Mouse (Mus musculus): ENCODE results near the gene Cd4.
"Not testable (repeated sequence)": the region's sequence is repeated elsewhere in the genome, so short reads cannot be mapped to it uniquely, and the experiment has no call there.

The Cd4 gene

DNA sequence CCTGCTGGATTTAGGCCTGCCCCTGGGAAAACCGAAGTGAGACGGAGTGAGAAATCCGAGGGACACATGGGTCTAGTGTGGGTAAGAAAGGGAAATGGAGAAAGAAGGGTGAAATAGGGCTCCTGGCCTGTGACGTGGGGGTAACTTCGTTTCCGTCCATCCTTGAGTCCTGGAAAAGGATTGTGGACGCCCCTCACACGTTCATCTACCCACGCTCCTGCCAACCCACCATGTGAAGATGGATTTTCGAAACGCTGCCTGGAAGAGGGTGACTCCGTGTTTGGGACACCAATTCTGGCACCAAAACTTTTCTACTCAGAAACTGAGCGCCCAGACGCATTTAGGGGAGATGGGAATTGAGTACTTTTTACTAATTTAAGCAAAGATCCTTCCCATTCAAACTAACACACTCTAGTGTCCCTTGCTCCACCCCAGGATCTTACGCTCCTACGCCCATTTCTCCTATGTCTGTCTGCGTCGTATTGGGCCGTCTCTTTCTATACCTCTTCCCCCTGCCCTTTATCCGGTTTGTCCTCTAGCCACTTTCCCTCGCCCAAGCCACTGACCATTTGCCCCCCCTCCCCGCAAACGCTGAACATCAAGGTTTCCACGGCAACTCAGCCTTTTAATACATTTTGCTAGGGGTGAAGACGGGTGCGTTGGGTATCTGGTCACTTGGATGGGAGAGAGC, 30.0 kb downstream of the Cd4 start:
- CTCF ChIA-PET = interaction anchor here (0.5 kb wide), 1 partner anchor 30 kb away, joined by 3 read pairs; no protein-coding TSS in a partner anchor

DNA sequence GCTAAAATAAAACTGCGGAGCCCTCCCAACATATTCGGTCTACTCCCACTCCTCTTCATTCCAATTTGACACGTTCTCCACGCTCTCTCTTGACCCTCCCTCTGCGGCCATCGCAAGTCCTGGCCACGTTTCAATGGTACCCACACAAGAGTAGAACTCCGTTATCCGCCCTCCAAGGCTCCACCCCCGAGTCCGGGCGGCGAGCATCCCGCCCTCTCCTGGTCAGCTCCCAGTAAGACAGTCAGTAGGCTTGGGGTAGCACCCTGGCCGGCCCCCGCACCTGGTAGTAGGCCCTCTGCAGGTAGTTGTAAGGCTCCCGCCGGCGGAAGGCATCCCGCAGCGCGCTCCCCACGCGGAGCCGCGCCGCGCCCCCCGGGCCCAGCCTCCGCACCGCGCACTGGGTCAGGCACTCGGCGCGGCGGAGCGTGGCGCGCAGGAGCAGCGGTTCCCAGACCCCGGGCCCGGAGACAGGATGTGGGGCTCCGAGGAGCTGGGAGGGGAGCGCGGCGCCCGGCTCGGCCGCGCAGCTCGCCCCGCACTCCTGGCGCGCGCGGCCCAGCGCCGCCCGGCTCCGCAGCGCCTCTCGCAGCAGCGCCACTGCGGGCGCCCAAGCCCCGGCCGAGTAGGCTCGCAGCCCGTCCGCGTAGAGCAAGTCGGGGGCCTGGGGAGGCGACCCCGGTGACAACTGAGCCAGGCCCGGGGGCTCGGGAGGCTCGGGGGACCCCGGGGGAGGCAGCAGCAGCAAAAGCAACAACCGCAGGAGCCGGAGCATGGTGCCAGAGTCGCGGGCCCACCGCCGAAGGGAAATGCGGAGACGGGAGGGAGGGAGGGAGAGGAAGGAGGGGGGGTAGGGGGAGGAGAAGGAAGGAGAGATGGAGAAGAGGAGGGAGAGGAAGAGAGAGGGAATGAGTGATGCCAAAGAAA, 30.8 kb downstream of the Cd4 start, which contains the start of gene P3h3:
P3h3 (minus strand) TSS at position 837 of the 924 bp plus-strand sequence.
- CTCF ChIA-PET = interaction anchor here (0.6 kb wide), 1 partner anchor 88 kb away, joined by 3 read pairs; no protein-coding TSS in a partner anchor

DNA sequence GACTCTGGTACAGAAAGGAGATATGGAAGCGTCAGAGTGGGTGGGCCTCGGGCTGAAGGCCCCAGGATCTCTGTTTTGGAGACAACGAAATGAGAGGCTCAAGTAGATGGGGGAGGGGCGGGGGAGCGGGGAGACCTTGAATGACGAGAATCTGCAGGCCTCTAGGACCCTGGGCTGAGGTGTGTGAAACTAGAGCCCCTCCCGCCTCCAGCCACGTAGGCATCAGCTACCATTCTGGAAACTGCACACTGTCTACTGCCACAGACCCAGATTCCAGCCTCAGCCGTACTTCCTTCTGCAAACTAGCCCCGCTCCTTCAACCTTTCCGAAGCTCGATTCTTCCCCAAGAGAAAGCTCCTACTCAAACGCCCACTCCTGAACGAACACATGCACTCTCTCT, 31.7 kb downstream of the Cd4 start:
- CTCF ChIA-PET = no interaction called here

DNA sequence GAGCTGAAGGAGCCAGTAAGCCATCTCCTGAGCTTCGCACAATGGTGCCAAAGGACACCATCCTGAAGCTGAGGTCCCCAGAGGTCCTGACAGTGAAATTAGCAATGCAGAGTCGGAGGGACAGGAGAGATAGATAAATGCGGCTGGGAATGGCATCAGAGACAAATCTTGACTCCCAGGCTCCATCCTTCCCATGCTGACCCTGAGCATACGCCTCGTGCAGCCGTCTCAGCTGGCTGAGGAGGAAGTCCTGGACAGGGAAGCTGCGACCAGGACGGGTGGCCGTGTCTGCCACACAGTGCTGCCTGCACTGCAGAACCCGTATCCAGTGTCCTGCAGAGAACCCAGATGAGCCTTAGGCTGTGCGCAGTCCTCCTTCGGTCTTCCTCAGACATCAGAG, 33.4 kb downstream of the Cd4 start:
- CTCF ChIA-PET = no interaction called here

- CTCF ChIA-PET = interaction anchor here (0.7 kb wide), 2 partner anchors 16 to 146 kb away, joined by 3 to 11 read pairs; no protein-coding TSS in a partner anchor
Measured at GRCm38 (mm10) chr6:124850535-124850934, 37.5 kb downstream of the Cd4 start.

GRCm38 (mm10) chr6:124847305-124847704, 40.7 kb downstream of the Cd4 start:
- CTCF ChIA-PET = no interaction called here

GRCm38 (mm10) chr6:124840241-124841167, 47.5 kb downstream of the Cd4 start, which contains the start of gene Gnb3:
TSS of gene Gnb3 (minus strand) at chr6:124840275.
- CTCF ChIA-PET = interaction anchor here (0.5 kb wide), 1 partner anchor 10 kb away, joined by 3 read pairs; no protein-coding TSS in a partner anchor

- CTCF ChIA-PET = interaction anchor here (0.5 kb wide), 1 partner anchor 9 kb away, joined by 3 read pairs; no protein-coding TSS in a partner anchor
Measured at GRCm38 (mm10) chr6:124839805-124840204, 48.2 kb downstream of the Cd4 start.

DNA sequence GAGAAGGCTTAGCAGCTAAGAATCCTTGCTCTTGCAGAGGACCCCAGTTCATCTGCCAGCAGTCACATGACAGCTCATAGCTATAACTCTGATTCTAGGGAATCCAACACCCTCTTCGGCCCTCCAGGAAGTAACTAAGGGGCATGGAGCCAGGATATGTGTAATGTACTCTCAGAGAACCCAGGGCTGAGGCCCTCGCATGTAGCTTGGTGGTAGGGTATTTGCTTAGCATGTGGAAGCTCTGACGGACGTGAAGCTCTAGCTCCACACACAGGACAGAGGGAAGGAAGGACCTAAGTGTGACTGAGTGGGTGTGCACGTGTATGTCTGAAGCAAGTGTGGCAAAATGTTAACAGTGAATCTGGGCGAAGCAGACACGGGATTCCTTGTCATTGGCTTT, 51.6 kb downstream of the Cd4 start:
- CTCF ChIA-PET = no interaction called here

DNA sequence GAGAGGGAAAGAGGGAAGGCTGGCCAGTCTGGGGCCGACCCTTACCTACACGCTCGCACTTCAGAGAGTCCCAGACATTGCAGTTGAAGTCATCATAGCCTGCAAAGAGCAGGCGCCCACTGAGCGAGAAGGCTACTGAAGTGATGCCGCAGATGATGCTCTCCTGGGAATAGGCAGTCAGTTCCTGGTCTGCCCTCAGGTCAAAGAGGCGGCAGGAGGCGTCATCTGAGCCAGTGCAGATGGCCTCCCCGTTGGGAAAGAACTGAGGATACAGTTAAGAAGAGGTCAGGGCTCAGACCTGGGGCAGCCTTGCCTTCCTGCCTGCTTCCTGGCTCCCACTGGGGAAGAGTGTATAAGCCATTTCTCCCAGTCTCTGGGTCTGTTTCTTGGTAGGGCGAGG, 52.5 kb downstream of the Cd4 start:
- CTCF ChIA-PET = no interaction called here

DNA sequence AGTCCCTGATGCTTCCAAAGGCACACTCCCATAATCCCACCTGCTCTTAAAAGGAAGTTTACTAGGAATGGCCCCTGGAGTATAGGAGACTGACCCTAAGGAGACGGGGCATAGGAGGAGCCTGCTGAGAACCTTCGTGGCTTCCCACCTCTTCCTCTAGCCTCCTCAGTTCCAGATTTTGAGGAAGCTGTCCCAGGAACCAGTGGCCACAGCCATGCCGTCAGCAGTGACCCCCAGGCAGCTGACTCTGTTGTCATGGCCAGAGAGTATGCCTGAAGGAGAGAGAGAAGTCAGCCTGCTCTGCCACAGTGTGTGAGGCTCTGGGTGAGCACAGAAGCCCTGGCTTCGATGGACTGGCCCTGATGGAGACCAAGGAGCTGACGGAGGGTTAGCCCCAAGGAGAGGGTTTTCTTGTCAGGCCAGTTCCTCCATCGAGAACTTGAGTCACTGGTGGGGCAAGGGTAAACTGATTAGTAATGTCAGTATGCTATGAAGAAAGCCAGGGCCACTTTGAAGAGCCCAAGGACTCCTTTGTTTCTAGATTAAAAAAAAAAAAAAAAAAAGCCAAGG, 53.4 kb downstream of the Cd4 start:
- CTCF ChIA-PET = interaction anchor here (0.5 kb wide), 1 partner anchor 16 kb away, joined by 3 read pairs; no protein-coding TSS in a partner anchor

GRCm38 (mm10) chr6:124831649-124832048, 56.4 kb downstream of the Cd4 start:
- CTCF ChIA-PET = no interaction called here

GRCm38 (mm10) chr6:124831199-124831598, 56.8 kb downstream of the Cd4 start:
- CTCF ChIA-PET = not testable (repeated sequence)

DNA sequence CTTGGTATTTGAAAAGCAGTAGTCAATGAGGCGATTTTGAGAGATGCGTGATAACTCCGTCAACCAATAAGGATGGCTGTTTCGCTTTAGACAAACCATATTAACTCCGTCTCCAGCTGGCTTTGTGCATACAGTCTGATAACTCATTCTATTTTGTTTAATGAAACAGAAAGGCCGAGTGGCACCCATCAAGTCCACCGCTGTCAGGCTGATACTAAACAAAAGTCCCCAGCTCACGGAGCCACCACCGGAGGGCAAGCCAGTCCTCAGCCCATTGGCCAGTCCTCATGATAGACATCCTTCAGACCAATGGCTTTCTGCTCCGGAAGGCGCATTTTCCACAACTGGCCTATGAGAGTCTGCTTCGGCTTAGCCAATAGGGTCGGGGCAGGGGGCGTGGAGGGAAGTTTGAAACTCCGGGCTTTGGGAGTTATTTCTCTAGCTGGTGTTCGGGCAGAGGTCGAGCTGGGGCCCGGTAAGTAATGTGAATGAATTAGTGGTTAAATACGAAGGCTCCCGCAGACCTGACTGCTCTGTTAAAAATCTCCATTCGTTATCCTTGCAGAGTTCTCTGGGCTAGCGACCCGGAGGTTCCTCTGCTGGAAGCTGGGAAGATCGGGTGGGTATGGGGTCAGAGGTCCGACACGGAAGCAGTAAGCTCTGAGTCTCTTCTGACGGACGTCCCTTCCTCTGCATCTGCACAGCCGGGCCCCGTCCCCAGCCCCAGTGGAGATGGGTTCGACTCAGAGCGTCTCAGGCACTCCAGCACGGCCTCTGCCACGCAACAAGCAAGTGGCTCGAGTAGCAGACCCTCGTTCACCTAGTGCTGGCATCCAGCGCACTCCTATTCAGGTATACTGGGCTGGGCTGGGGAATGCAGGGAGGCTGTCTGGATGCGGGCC, 58.0 kb downstream of the Cd4 start:
- CTCF ChIA-PET = interaction anchor here (0.6 kb wide), 2 partner anchors 10 to 591 kb away, joined by 3 read pairs; partner anchors contain the start of gene Gnb3

DNA sequence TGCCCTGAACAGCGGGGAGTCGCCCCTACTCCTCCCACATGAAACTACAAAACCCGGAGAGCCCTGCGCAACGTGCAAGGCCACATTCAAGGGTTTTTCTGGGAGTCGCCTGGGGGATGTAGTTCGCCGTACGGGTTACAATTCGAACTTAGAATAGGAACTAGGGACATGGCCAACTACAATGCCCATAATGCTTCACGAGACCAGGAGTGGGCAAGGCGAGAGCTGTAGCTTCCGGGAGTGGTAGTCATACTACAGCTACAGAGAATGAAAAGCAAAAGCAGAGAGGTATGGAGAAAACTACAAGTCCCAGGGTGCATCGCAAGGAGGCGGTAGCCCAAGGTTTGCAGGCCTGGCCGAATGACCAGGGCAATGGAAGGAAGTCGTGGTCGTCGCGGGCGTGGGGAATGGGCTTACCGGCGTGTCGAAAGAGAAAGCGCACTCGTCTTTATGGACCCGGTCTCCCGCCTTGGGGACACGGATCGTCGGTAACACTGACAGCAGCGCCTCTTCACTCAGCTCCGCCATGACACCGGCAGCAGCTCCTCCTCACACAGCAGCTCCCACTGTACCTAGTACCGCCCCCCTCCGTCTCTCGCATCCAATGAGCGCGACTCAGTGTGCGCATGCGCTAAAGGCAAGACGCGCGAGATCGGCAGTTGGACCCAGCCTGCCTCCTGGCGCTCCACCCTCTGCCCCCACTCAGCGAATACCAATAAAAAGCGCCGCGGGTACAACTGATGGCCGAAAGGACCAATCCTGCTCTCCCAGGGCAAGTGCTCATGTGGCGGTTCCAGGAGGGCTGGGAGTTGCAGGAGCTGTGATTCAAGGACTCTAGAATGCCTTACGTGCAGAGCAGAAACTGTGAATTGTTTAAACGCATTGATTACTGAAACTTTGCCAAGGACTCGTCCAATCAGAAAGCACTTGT, 58.9 kb downstream of the Cd4 start, which contains the start of the genes Usp5 and Cdca3:
Usp5 (minus strand) TSS at position 617 of the 931 bp plus-strand sequence.
Cdca3 (plus strand) TSS at position 680 of the 931 bp plus-strand sequence.
- CTCF ChIA-PET = no interaction called here

GRCm38 (mm10) chr6:124828101-124828592, 59.9 kb downstream of the Cd4 start:
- CTCF ChIA-PET = interaction anchor here (1.0 kb wide), 1 partner anchor 19 kb away, joined by 3 read pairs; no protein-coding TSS in a partner anchor

GRCm38 (mm10) chr6:124822049-124822448, 66.0 kb downstream of the Cd4 start:
- CTCF ChIA-PET = no interaction called here

- CTCF ChIA-PET = interaction anchor here (0.6 kb wide), 1 partner anchor 82 kb away, joined by 3 read pairs; no protein-coding TSS in a partner anchor
Measured at GRCm38 (mm10) chr6:124820891-124821290, 67.1 kb downstream of the Cd4 start.

Measured in spleen, embryonic (tissue).